Mouse (Mus musculus) thymus, adult 2 months (tissue): ENCODE measurements around the gene Khdc4.

Experiments
- CTCF ChIP-seq: fragments of 200-500 bp; IDR thresholded peaks from 2 replicates; pipeline ENCODE4 v1.5.1; 2012; ENCODE audit warnings: mild to moderate bottlenecking, control low read depth, low read length, moderate library complexity, borderline replicate concordance; ENCODE audit not compliant: control insufficient read depth, poor library complexity, insufficient read depth; ENCODE audit errors: extremely low read depth
- POLR2A ChIP-seq: fragments of 200-500 bp; IDR thresholded peaks from 2 replicates; pipeline ENCODE4 v1.6.1; 2012; ENCODE audit warnings: mild to moderate bottlenecking, low read length, control low read depth, moderate library complexity; ENCODE audit not compliant: control insufficient read depth, poor library complexity, insufficient read depth; ENCODE audit errors: extremely low read depth

DNA sequence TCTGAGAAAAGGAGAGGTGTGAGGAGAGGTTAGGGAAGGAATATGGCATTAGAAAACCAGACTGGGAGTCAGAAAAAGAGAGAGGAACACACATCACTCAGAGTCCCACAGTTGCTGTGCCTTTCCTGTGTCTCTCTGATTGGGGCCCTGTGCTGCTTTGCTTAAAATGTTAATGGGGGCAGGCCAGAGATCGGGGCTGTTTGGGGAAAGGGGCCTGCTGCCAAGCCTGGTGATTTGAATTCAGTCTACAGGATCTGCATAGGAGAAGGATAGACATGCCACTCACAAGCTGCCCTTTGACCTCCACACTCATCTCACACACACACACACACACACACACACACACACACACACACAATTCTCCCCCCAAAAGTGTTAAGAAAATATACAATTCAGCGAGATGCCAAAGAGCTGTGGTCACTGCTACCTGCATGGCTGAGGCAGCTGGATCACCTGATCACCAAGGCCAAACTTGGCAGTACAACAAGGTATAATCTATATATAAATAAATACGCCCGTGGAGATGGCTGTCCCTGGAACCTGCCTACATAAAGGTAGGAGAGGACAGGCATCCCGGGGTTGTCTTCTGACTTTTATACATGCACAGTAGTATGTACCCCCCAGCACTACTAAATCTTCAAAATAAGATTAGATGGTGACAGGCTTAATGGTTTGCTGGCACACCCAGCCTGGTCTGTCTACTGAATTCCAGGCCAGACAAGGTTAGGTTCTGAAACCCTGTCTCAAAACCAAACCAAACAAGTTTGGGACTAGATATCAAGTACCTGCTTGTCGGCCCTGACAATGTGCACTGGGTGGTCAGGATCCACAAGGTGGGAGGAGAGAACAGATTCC, 31.9 kb upstream of the Khdc4 start:
- no peak for TF ChIP-seq CTCF
- TF ChIP-seq POLR2A = no peak
